Mouse (Mus musculus) forebrain, embryonic 13.5 days (tissue): ENCODE measurements around the gene Abcc2. TPM values are rescaled to one million over a fixed set of nuclear protein-coding genes. Genes with fewer than 3 reads are reported as not detected.

Experiments
- ATAC-seq: fragments of 200-750 bp; cut with Nextera tagmentation; 2 replicates; pipeline ENCODE4 v1.8.0; 2017
- H3K27ac ChIP-seq: fragments of 300-500 bp; sonication (generic); 2 replicates; pipeline ENCODE4 v1.5.1; 2015; ENCODE audit warnings: inconsistent platforms, mild to moderate bottlenecking, moderate library complexity
- H3K27me3 ChIP-seq: fragments of 300-500 bp; sonication (generic); 2 replicates; pipeline ENCODE4 v1.6.1; 2015; ENCODE audit warnings: mild to moderate bottlenecking, inconsistent platforms
- H3K36me3 ChIP-seq: fragments of 300-500 bp; sonication (generic); 2 replicates; pipeline ENCODE4 v1.6.1; 2015; ENCODE audit warnings: mild to moderate bottlenecking, inconsistent platforms; ENCODE audit not compliant: poor library complexity, severe bottlenecking
- H3K4me1 ChIP-seq: fragments of 300-500 bp; sonication (generic); 2 replicates; pipeline ENCODE4 v1.6.1; 2015; ENCODE audit warnings: inconsistent platforms
- H3K4me2 ChIP-seq: fragments of 300-500 bp; sonication (generic); 2 replicates; pipeline ENCODE4 v1.6.1; 2015; ENCODE audit warnings: inconsistent platforms, mild to moderate bottlenecking, moderate library complexity
- H3K4me3 ChIP-seq: fragments of 300-500 bp; sonication (generic); 2 replicates; pipeline ENCODE4 v1.5.1; 2015; ENCODE audit warnings: mild to moderate bottlenecking, inconsistent platforms
- H3K9ac ChIP-seq: fragments of 300-500 bp; sonication (generic); 2 replicates; pipeline ENCODE4 v1.6.1; 2015; ENCODE audit warnings: mild to moderate bottlenecking, inconsistent platforms
- H3K9me3 ChIP-seq: fragments of 300-500 bp; sonication (generic); replicated peaks from 2 replicates; pipeline ENCODE4 v1.6.1; 2016; ENCODE audit warnings: inconsistent platforms
- WGBS: fragments of 180-500 bp; shearing (Covaris S2); methylation state at CpG from one replicate; pipeline ENCODE4 v1.1.7; 2015; 5-methylcytosine and 5-hydroxymethylcytosine counted together
- polyA plus RNA-seq: library from polyadenylated mRNA; unstranded; fragments of >200 nt; fragmentation: Nextera tagmentation; extraction: Ambion mirVana; gene quantifications from 2 replicates; pipeline ENCODE4 v1.2.1, GENCODE M21; 2015

Gene Abcc2
- polyA plus RNA-seq = not detected in 2 replicates

- WGBS = 86% methylated on average over 3 of the region's 3 CpGs
- Histone ChIP-seq H3K27me3 (no peaks in the 10 kb centered on the region), H3K4me1 (no peaks in the 10 kb centered on the region), H3K36me3 (no peaks in the 10 kb centered on the region), H3K4me2 (no peak within 1 kb of the TSS), H3K9ac (no peak within 1 kb of the TSS), H3K9me3 (no peaks in the 10 kb centered on the region), H3K27ac (no peak within 1 kb of the TSS), H3K4me3 (no peak within 1 kb of the TSS)
- no peak for ATAC-seq
These were observed at the start of gene Abcc2 for GRCm38 (mm10) chr19:43781980-43782379. Gene Abcc2 (plus strand): TSS chr19:43782192.

- H3K4me1 ChIP-seq = no peaks in the 10 kb centered on the region
- H3K9me3 ChIP-seq = no peaks in the 10 kb centered on the region
- no peak overlapping the region for H3K27ac ChIP-seq
- no peak for ATAC-seq
- peaks cover 87% of the 10 kb centered on the region for H3K36me3 ChIP-seq
- H3K9ac ChIP-seq = no peak overlapping the region
- H3K4me2 ChIP-seq = no peak overlapping the region
- H3K4me3 ChIP-seq = no peak overlapping the region
- no peaks in the 10 kb centered on the region for H3K27me3 ChIP-seq
- 96% methylated on average over 10 of the region's 10 CpGs for WGBS
These were observed 43.6 kb upstream of the Abcc2 start for GRCm38 (mm10) chr19:43738409-43738808.

DNA sequence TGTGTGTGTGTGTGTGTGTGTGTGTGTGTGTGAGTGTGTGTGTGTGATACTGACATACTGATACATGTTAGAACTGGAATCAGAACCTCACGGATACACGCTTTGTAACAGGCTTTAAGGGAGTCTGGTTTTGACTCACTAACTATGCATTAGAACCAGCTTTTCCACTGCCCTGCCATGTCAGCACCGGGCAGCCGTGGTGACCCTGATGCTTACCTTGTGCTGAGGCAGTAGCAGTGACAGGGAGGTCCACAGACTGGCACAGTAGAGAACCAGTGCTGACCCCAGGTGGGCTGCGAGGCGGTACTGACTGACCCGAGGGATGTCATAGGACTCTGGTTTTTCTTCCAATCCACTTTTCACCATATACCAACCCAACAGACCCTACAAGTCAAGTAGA lies 38.6 kb upstream of the Abcc2 start:
- Histone ChIP-seq H3K4me2 (no peak overlapping the region), H3K36me3 (peaks cover 85% of the 10 kb centered on the region), H3K4me1 (no peaks in the 10 kb centered on the region), H3K27me3 (no peaks in the 10 kb centered on the region), H3K9me3 (no peaks in the 10 kb centered on the region), H3K27ac (no peak overlapping the region), H3K9ac (no peak overlapping the region), H3K4me3 (no peak overlapping the region)
- ATAC-seq = no peak
- WGBS = 94% methylated on average over 7 of the region's 7 CpGs

GRCm38 (mm10) chr19:43745740-43746139 lies 36.3 kb upstream of the Abcc2 start:
- no peak overlapping the region for H3K4me2 ChIP-seq
- H3K9me3 ChIP-seq = no peaks in the 10 kb centered on the region
- no peaks in the 10 kb centered on the region for H3K27me3 ChIP-seq
- no peaks in the 10 kb centered on the region for H3K4me1 ChIP-seq
- no peak overlapping the region for H3K9ac ChIP-seq
- no peak overlapping the region for H3K27ac ChIP-seq
- no peak for ATAC-seq
- no peak overlapping the region for H3K4me3 ChIP-seq
- H3K36me3 ChIP-seq = peaks cover 78% of the 10 kb centered on the region
- WGBS = 96% methylated on average over 3 of the region's 3 CpGs

DNA sequence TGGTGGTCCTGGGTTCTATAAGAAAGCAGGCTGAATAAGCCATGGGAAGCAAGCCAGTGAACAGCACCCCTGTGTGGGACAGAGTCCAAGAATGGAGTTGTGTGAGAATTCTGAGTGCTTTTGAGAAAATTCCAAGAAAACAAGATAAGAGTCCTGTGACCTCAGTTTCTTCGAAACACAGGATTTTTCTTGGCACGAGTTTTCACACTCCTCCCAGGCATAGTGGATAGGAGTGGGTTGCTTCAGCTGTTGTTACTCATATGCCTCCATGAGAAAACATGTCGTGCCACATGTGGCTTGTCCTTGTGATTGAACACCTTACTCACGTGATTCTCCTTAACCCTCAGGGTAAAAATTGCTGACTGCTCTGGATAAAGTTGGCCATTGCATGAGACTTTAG lies 34.1 kb upstream of the Abcc2 start:
- H3K4me3 ChIP-seq = no peak overlapping the region
- peaks cover 62% of the 10 kb centered on the region for H3K36me3 ChIP-seq
- no peak overlapping the region for H3K9ac ChIP-seq
- H3K9me3 ChIP-seq = no peaks in the 10 kb centered on the region
- no peaks in the 10 kb centered on the region for H3K27me3 ChIP-seq
- H3K4me1 ChIP-seq = peaks cover 8% of the 10 kb centered on the region
- no peak overlapping the region for H3K27ac ChIP-seq
- ATAC-seq = no peak
- H3K4me2 ChIP-seq = no peak overlapping the region
- 91% methylated on average over 4 of the region's 4 CpGs for WGBS

- no peak overlapping the region for H3K9ac ChIP-seq
- ATAC-seq = no peak
- peaks cover 45% of the 10 kb centered on the region for H3K36me3 ChIP-seq
- WGBS = 94% methylated on average over 2 of the region's 2 CpGs
- no peaks in the 10 kb centered on the region for H3K27me3 ChIP-seq
- H3K4me2 ChIP-seq = no peak overlapping the region
- peaks cover 13% of the 10 kb centered on the region for H3K4me1 ChIP-seq
- H3K4me3 ChIP-seq = no peak overlapping the region
- no peak overlapping the region for H3K27ac ChIP-seq
- H3K9me3 ChIP-seq = no peaks in the 10 kb centered on the region
These were observed 32.0 kb upstream of the Abcc2 start for GRCm38 (mm10) chr19:43750008-43750407.

- Histone ChIP-seq H3K9ac (peak within 1 kb of the TSS; percentile 79), H3K4me1 (peaks cover 13% of the 10 kb centered on the region), H3K9me3 (no peaks in the 10 kb centered on the region), H3K4me3 (peak within 1 kb of the TSS; percentile 65), H3K27me3 (no peaks in the 10 kb centered on the region), H3K27ac (peak within 1 kb of the TSS; percentile 95), H3K4me2 (peak within 1 kb of the TSS; percentile 70), H3K36me3 (peaks cover 22% of the 10 kb centered on the region)
- under 1% methylated on average over 49 of the region's 62 CpGs for WGBS
- ATAC-seq = peak; percentile 93
These were observed 29.3 kb upstream of the Abcc2 start, which contains the start of the genes Cutc and Cox15 for GRCm38 (mm10) chr19:43752489-43753225. Gene Cutc (plus strand): TSS chr19:43752996. Gene Cox15 (minus strand): TSS chr19:43753000.

DNA sequence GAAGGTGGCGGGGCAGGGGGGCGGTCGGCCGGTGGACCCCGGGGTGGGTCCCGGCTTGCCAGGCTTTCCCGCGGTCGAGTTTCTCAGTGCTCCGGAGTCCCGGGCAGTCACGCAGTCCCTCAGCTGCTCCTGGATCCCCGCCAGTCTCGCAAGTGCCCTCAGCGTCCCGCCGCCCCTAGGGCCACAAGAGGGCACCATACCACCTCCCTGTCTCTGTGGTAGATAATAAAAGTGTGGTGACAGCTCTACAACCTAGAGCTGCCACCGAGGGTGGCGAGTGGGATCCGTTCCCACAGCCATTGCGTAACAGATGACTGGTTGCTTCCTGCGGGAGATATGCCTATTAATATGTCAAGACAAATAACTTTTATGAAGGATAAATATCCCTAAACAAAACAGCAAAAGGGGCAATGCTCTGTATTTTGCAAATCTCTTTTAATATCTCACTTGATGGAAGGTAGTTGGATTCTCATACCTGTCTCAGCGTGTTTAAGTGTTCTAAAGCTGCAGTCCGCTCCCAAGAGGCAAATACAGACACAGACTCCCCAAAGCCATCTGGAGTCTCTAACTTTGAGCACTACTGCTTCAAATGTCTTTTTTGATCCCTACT lies 28.7 kb upstream of the Abcc2 start:
- Histone ChIP-seq H3K4me2 (peak overlapping the region; percentile 70), H3K4me1 (peaks cover 13% of the 10 kb centered on the region), H3K4me3 (peak overlapping the region; percentile 65), H3K27me3 (no peaks in the 10 kb centered on the region), H3K9me3 (no peaks in the 10 kb centered on the region), H3K27ac (peak overlapping the region; percentile 95), H3K9ac (peak overlapping the region; percentile 79), H3K36me3 (peaks cover 15% of the 10 kb centered on the region)
- 2% methylated on average over 22 of the region's 24 CpGs for WGBS
- ATAC-seq = peak; percentile 91; the same call in 1 of the 2 replicates

DNA sequence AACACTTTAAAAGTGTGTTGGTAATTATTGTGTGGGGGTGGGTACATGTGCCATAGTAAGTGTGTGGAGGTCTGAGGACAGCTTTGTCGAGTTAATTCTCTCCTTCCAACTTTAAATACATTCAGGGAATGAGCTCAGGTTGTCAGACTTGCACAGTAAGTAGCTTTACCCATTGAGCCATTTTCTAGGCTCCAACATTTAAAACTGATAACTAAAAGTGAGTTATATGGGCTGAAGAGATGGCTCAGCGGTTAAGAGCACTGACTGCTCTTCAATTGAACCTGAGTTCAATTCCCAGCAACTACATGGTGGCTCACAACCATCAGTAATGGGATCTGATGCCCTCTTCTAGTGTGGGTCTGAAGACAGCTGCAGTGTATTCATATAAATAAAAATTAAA lies 27.8 kb upstream of the Abcc2 start:
- H3K27ac ChIP-seq = no peak overlapping the region
- no peak overlapping the region for H3K9ac ChIP-seq
- 74% methylated on average over 2 of the region's 2 CpGs for WGBS
- no peak for ATAC-seq
- no peak overlapping the region for H3K4me3 ChIP-seq
- peaks cover 13% of the 10 kb centered on the region for H3K4me1 ChIP-seq
- H3K27me3 ChIP-seq = no peaks in the 10 kb centered on the region
- peaks cover 6% of the 10 kb centered on the region for H3K36me3 ChIP-seq
- H3K9me3 ChIP-seq = no peaks in the 10 kb centered on the region
- H3K4me2 ChIP-seq = no peak overlapping the region

GRCm38 (mm10) chr19:43754872-43755271 lies 27.1 kb upstream of the Abcc2 start:
- WGBS = 66% methylated on average over 2 of the region's 2 CpGs

GRCm38 (mm10) chr19:43760504-43760903 lies 21.5 kb upstream of the Abcc2 start:
- Histone ChIP-seq H3K9ac (no peak overlapping the region), H3K4me2 (no peak overlapping the region), H3K27ac (no peak overlapping the region), H3K4me1 (no peaks in the 10 kb centered on the region), H3K27me3 (no peaks in the 10 kb centered on the region), H3K36me3 (no peaks in the 10 kb centered on the region), H3K4me3 (no peak overlapping the region), H3K9me3 (no peaks in the 10 kb centered on the region)
- 23% methylated on average over 6 of the region's 6 CpGs for WGBS
- ATAC-seq = no peak

More at GRCm38 (mm10) chr19:43754872-43755271, 27.1 kb upstream of the Abcc2 start:
- H3K4me1 ChIP-seq = peaks cover 13% of the 10 kb centered on the region
- H3K9ac ChIP-seq = no peak overlapping the region
- no peaks in the 10 kb centered on the region for H3K27me3 ChIP-seq
- peaks cover 5% of the 10 kb centered on the region for H3K36me3 ChIP-seq
- no peak overlapping the region for H3K27ac ChIP-seq
- H3K9me3 ChIP-seq = no peaks in the 10 kb centered on the region
- ATAC-seq = no peak
- H3K4me3 ChIP-seq = no peak overlapping the region
- H3K4me2 ChIP-seq = no peak overlapping the region

- no peaks in the 10 kb centered on the region for H3K27me3 ChIP-seq
- no peak overlapping the region for H3K4me3 ChIP-seq
- no peaks in the 10 kb centered on the region for H3K4me1 ChIP-seq
- H3K36me3 ChIP-seq = no peaks in the 10 kb centered on the region
- H3K9me3 ChIP-seq = no peaks in the 10 kb centered on the region
- H3K9ac ChIP-seq = no peak overlapping the region
- ATAC-seq = no peak
- H3K27ac ChIP-seq = no peak overlapping the region
- no peak overlapping the region for H3K4me2 ChIP-seq
These were observed 20.3 kb upstream of the Abcc2 start for GRCm38 (mm10) chr19:43761543-43762256.
